Mouse (Mus musculus) CH12F3 (cell line): ENCODE data around the gene B3gnt4.

Source experiments
- in situ Hi-C: fragments of 300-500 bp; cut with MboI; formaldehyde crosslinking; loops from 2 replicates; pipeline ENCODE4 v1.14.3; 2020; ENCODE audit warnings: low sequenced_read_pairs

Gene B3gnt4

DNA sequence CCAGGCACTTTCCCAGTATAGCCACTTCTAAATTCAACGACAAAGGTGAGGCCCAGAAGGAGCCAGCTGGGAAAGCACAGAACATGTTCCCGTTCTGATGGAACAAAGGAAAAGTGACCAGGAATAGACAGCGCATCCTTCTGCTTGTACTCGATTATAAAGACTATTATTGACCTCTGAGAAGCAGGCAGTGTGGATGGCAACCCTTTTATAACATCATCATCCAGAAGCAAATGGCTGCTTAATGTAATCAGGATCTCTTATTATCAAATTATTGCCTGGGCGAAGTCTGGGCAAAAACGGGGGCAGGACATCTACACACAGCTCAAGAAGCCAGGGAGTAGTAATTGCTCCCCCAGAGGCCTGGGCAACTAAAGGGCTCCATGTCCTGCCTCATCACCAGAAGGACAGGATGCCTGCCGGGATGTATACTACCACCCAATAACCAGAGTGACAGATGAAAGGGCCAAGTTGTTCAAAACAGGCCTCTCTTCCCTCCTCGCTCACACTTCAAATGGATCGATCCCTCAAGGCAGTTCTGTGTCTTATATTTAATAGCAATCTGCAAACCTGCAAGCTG is 15.7 kb downstream of the B3gnt4 start:
- in situ Hi-C loops: no loop called here

DNA sequence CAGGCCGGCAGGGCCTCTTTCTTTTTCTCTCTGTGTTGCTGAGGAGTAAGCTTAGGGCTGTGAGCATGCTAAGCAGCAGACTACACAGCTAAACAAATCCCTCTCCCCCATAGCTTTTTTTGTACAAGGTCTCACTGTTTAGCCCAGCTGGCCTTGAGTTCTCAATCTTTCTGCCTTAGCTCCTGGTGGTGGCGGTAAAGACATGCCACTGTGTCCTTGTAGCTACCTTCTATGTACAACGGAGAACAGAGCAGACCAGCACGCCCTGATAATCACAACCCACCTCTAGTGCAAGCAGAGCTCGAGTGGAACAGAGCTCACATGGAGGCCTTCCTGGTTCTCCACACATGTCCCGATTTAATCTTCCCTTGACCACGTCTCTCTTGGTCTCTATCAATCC is 18.4 kb downstream of the B3gnt4 start:
- in situ Hi-C loops: no loop called here

DNA sequence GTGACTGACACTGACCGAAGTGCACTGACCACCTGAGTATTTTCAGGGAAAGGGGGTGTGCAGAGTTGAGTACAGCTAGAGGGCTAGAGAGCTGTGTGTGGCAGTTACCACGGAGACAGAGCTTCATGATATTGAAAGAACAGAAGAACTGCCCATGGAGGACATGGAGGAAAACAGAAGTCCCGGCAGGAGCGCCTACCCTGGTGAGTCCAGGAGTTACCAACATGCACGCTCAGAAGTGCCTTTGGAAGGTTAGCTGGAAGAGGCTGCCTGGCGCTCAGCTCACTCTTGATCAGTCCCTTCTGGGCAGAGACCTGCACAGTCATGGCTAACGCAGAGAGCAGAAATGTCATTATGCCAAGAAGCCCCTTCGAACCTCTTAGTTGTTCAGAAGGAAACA is 19.8 kb downstream of the B3gnt4 start:
- in situ Hi-C loops: no loop called here

DNA sequence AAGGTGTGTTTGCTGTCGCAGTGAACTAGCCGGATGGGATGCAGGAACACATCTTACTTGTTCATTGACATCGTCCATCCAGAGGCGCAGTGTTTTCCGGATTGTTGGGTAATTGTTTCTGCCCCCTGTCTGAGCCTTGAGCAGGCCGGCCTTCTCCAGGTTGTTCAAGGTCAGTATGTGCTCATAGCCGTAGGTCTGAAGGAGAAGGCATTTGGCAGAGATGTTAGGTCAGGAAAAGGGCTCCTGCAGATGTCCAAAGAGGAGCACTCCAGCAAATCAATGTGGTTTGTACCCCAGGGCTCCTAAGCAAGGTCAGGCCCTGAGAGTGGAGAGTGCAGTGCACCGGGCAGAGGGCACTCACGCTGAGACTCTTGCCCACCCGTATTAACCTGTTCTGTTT is 23.5 kb downstream of the B3gnt4 start:
- in situ Hi-C loops: no loop called here

DNA sequence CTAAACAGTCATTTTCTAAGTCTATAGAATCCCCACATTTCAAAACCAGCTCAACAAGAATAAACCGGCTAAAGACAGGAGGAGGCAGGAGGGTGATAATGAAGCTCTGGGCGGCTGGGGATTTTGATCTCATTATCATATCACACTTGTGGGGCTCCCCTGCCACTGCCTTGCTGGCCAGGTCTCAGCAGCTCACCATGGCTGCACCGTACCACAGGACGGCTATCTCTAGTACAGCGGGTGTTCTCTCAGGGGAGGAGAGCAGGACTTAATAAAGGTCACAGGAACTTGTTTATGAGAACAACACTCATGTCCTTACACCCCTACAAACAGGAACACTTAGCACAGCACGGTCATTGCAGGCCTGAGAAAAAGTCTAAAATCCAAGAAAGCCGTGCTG is 45.4 kb downstream of the B3gnt4 start:
- in situ Hi-C loops: no loop called here

DNA sequence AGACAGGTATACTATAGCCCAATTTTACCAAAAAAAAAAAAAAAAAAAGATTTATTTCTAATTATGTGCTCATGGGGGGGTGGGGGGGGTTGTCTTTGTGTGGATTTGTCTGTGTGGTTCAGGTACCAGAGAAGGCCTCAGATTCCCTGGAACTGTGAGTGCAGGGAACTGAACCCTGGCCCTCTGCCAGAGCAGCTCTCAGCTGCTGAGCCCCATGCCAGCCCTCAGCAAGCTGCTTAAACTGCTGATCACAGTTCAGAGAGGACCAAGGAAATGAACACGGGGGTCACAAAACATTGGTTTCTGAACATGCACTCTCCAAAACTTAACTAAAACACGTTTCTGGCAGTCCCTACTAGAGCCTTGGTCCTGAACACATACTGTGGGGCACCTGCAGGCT is 46.2 kb downstream of the B3gnt4 start:
- in situ Hi-C loops: no loop called here

DNA sequence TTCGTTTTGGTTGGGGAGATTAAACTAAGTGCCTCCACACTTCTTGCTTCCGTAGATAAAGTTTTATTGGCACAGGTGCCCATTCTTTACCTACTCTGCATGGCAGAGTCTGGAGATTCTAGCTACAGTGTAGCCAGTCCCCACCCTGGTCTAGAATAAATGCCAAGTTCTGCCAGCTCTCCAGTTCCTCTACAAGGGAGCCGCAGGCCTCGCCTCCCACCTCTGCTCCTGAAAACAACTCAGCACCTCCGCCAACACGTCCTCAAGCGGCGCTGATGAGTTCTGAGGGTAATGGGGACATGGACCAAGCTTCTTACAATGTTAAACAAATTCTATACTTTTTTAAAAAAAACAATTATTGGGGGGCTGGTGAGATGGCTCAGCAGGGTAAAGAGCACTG is 49.3 kb downstream of the B3gnt4 start:
- in situ Hi-C loops: no loop called here

DNA sequence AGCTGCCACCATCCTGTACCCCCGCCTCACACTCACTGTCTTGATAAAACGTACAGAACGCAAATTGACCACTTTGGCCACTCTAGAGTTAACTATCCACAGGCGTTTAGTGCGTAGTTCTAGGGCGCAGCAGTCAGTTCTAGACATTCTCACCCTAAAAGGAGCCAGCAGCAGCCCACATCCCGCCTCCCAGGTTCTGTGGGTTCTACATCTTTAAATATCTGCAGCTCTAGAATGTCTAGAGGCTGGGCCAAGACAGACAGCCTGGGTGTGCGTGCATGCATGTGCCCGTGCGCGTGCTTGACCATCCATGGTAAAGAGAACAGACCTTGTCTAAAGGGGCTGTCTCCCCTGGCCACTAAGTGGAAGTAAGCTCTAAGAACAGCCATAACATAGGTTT is 50.9 kb downstream of the B3gnt4 start:
- in situ Hi-C loops: no loop called here
